Mouse (Mus musculus) hindbrain, embryonic 16.5 days (tissue): ENCODE data around the gene Gtf2ird2. TPM values are rescaled to one million over a fixed set of nuclear protein-coding genes. Genes with fewer than 3 reads are reported as not detected.

ENCODE experiments used
- ATAC-seq: fragments of 200-750 bp; cut with Nextera tagmentation; 2 replicates; pipeline ENCODE4 v1.8.0; 2017; ENCODE audit warnings: moderate TSS enrichment, moderate library complexity
- H3K27ac ChIP-seq: fragments of 300-500 bp; sonication (generic); 2 replicates; pipeline ENCODE4 v1.5.1; 2014; ENCODE audit warnings: low read depth, mild to moderate bottlenecking, control low read depth, low read length, moderate library complexity
- H3K27me3 ChIP-seq: fragments of 300-500 bp; sonication (generic); replicated peaks from 2 replicates; pipeline ENCODE4 v1.6.1; 2014; ENCODE audit warnings: low read length; ENCODE audit not compliant: control insufficient read depth, insufficient read depth
- H3K36me3 ChIP-seq: fragments of 300-500 bp; sonication (generic); 2 replicates; pipeline ENCODE4 v1.6.1; 2014; ENCODE audit warnings: mild to moderate bottlenecking, low read length, moderate library complexity, mixed read lengths; ENCODE audit not compliant: control insufficient read depth, insufficient read depth
- H3K4me1 ChIP-seq: fragments of 300-500 bp; sonication (generic); 2 replicates; pipeline ENCODE4 v1.6.1; 2014; ENCODE audit warnings: low read depth, low read length; ENCODE audit not compliant: control insufficient read depth, insufficient read depth
- H3K4me2 ChIP-seq: fragments of 300-500 bp; sonication (generic); 2 replicates; pipeline ENCODE4 v1.6.1; 2014; ENCODE audit warnings: mild to moderate bottlenecking, low read length, control low read depth, moderate library complexity
- H3K4me3 ChIP-seq: fragments of 300-500 bp; sonication (generic); 2 replicates; pipeline ENCODE4 v1.5.1; 2014; ENCODE audit warnings: mild to moderate bottlenecking, low read length, control low read depth, moderate library complexity
- H3K9ac ChIP-seq: fragments of 300-500 bp; sonication (generic); 2 replicates; pipeline ENCODE4 v1.6.1; 2014; ENCODE audit warnings: low read depth, mild to moderate bottlenecking, control low read depth, low read length, moderate library complexity
- H3K9me3 ChIP-seq: fragments of 300-500 bp; sonication (generic); 2 replicates; pipeline ENCODE4 v1.6.1; 2014; ENCODE audit warnings: mild to moderate bottlenecking, low read length, moderate library complexity; ENCODE audit not compliant: control insufficient read depth
- WGBS: fragments of 180-500 bp; shearing (Covaris S2); extraction: QIAGEN DNeasy Blood & Tissue Kit; methylation state at CpG from one replicate; pipeline ENCODE4 v1.1.7; 2014; 5-methylcytosine and 5-hydroxymethylcytosine counted together
- polyA plus RNA-seq: library from polyadenylated mRNA; unstranded; fragments of >200 nt; fragmentation: Nextera tagmentation; extraction: Ambion mirVana; gene quantifications from 2 replicates; pipeline ENCODE4 v1.2.1, GENCODE M21; 2015

The Gtf2ird2 gene
- polyA plus RNA-seq, 1 experiment from 2014 or later = 12.5 TPM

DNA sequence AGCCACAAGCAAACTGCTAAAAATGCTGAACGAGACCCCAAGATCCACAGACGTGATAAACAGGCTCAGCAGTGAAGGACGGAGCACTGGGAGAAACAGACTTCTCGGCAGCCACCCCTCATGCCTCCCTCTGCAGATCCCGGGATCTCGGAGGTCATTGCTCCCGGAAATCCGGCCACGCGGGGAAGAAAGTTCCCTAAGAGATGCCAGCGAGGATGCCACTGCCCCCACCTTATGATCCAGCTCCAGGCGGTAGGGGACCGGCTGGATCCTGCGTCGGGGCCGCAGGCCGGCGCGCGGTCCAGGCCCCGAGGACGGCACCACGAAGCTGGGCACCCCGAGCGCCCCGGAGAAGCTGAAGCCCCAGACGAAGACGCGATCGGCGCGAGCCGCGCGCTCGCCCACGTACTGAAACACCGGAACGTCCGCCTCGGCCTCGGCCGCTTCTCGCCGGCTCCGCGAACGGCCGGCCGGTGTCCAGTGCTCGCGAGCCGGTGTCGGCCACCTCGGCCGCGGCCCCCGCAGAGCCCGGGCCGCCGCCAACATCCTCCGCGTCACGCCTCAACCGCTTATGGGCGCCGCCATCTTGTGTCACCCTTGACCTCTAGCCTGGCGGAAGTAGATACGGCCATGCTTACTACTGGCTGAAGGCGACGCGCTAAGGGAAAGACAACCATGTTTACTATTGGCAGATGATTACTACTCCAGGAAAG lies 7.5 kb upstream of the Gtf2ird2 start, which contains the start of gene Rcc1l:
Gene Rcc1l (minus strand): TSS at position 606 of the 713 bp plus-strand sequence.
- H3K4me2 ChIP-seq = peak within 1 kb of the TSS; percentile 70
- H3K9me3 ChIP-seq = no peaks in the 10 kb centered on the region
- no peaks in the 10 kb centered on the region for H3K27me3 ChIP-seq
- WGBS = under 1% methylated on average over 59 of the region's 72 CpGs
- peak within 1 kb of the TSS; percentile 83 for H3K27ac ChIP-seq
- H3K36me3 ChIP-seq = 0 out of 2 replicates have a peak, but pooled peaks cover 2% of the 10 kb centered on the region
- H3K9ac ChIP-seq = peak within 1 kb of the TSS; percentile 75
- peak within 1 kb of the TSS; percentile 98 for H3K4me3 ChIP-seq
- ATAC-seq = peak; percentile 88
- peaks cover 6% of the 10 kb centered on the region for H3K4me1 ChIP-seq

DNA sequence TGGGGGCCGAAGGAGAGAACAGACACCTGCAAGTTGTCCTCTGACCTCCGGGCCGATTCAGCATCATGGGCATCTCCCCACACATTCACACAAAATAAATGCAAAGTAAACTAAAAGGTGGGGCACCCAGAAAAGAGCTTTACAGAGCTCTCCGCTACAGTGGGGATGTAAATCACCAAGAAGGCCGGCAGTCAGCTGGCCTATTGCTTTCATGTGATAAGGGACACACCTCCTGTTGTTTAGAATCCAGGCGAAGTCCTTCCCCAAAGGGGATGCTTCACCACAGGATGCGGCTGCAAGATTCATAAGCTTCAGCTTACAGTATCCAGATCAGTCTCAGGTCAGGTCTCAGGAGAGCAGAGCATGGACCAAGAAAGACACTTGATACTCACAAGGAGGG lies 5.3 kb upstream of the Gtf2ird2 start:
- H3K4me2 ChIP-seq = no peak overlapping the region
- H3K9ac ChIP-seq = 0 out of 2 replicates have a peak overlapping the region, but pooled peaks have one; percentile 0
- no peak for ATAC-seq
- H3K36me3 ChIP-seq = no peaks in the 10 kb centered on the region
- no peak overlapping the region for H3K4me3 ChIP-seq
- 78% methylated on average over 7 of the region's 7 CpGs for WGBS
- H3K9me3 ChIP-seq = no peaks in the 10 kb centered on the region
- peaks cover 21% of the 10 kb centered on the region for H3K4me1 ChIP-seq
- no peak overlapping the region for H3K27ac ChIP-seq
- no peaks in the 10 kb centered on the region for H3K27me3 ChIP-seq

DNA sequence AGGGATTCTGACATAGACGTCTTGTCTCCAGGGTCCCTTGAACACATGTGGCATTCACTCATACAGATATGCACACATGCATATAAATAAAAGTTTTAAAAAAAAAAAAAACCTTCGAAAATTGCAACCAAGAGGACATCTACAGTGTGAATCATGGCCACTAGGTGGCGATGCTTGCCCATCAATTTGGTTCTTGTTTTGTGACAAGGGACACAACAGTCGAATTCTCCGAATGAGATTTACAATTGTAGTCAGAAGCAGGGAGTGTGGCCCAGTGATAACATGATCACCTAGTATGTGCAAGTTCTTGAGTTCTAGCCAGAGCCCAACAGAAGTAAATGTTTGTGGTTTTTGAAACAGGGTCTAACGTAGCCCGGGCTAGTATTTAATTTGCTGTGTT lies 3.9 kb upstream of the Gtf2ird2 start:
- no peak for ATAC-seq
- Histone ChIP-seq H3K36me3 (no peaks in the 10 kb centered on the region), H3K4me3 (no peak overlapping the region), H3K4me2 (no peak overlapping the region), H3K27ac (no peak overlapping the region), H3K9me3 (no peaks in the 10 kb centered on the region), H3K4me1 (peaks cover 22% of the 10 kb centered on the region), H3K27me3 (no peaks in the 10 kb centered on the region), H3K9ac (no peak overlapping the region)
- WGBS = 23% methylated on average over 7 of the region's 7 CpGs

DNA sequence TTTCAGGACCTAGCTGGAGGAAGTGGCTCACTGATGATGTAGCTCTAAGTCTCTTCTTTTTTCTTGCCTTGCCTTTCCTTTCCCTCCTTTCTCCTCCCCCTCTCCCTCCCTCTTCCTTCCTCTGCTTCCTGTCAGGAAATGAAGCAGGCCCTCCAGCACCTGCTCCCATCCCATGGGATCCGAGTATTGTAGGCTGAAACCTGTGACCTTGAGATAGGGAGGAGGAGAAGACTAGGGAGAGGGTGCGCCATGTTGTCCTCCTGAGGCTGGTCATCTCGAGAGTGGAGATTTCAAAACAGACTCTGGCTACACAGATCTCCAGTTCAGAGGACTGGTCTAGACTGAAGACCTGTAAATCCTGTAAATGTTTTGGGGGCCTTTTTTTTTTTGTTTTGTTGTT lies 1.6 kb upstream of the Gtf2ird2 start:
- H3K4me2 ChIP-seq = no peak overlapping the region

DNA sequence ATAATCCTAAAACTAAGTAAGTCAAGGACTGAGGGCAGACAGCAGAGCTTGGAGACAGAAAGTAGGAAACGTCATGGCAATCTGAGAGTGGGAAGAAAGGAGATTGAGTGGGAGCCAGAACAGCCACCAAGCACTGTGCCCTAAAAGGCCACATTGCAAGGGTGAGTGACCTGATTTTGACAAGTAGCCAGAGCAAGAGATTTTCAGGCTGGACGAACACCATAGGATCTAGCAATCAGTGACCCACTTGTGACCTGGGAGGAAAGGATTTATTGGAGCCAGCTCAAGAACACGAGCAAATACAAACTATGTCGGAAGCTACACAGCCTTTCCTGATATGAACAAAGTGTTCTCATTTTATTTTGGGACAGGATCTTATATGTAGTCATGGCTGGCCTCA lies 1.1 kb upstream of the Gtf2ird2 start:
- no peak for ATAC-seq
- H3K27me3 ChIP-seq = no peaks in the 10 kb centered on the region
- no peaks in the 10 kb centered on the region for H3K36me3 ChIP-seq
- H3K4me2 ChIP-seq = peak overlapping the region; percentile 94
- no peak overlapping the region for H3K27ac ChIP-seq
- H3K9ac ChIP-seq = no peak overlapping the region
- H3K9me3 ChIP-seq = no peaks in the 10 kb centered on the region
- H3K4me3 ChIP-seq = no peak overlapping the region
- 54% methylated on average over 4 of the region's 4 CpGs for WGBS
- H3K4me1 ChIP-seq = peaks cover 16% of the 10 kb centered on the region

More for the DNA sequence above, 1.6 kb upstream of the Gtf2ird2 start:
- Histone ChIP-seq H3K27me3 (no peaks in the 10 kb centered on the region), H3K9me3 (no peaks in the 10 kb centered on the region), H3K9ac (no peak overlapping the region), H3K27ac (no peak overlapping the region), H3K4me3 (no peak overlapping the region), H3K36me3 (no peaks in the 10 kb centered on the region), H3K4me1 (peaks cover 16% of the 10 kb centered on the region)
- no peak for ATAC-seq
- 56% methylated on average over 3 of the region's 3 CpGs for WGBS

DNA sequence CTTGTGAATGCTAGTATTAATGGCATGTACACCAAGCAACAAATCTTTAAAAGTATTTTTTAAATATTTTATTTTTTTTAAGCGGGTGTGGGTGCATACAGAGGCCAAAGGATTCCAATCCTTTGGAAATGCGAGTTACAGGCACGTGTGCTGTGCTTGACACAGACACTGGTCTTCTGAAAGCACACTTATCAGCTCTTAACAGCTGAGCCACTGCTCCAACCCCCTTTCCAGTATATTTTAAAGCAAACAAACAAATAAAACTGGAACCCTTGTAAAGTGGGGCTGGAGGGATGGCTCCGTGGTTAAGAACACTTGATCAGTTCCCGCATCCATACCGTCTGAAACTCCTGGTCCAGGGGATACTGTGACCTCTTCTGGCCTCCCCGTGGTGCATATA lies 657 bp upstream of the Gtf2ird2 start:
- 53% methylated on average over 7 of the region's 7 CpGs for WGBS
- Histone ChIP-seq H3K9ac (peak overlapping the region; percentile 89), H3K4me2 (peak overlapping the region; percentile 94), H3K9me3 (no peaks in the 10 kb centered on the region), H3K36me3 (no peaks in the 10 kb centered on the region), H3K27me3 (no peaks in the 10 kb centered on the region), H3K4me1 (peaks cover 16% of the 10 kb centered on the region), H3K4me3 (peak overlapping the region; percentile 82), H3K27ac (peak overlapping the region; percentile 98)
- ATAC-seq = no peak

DNA sequence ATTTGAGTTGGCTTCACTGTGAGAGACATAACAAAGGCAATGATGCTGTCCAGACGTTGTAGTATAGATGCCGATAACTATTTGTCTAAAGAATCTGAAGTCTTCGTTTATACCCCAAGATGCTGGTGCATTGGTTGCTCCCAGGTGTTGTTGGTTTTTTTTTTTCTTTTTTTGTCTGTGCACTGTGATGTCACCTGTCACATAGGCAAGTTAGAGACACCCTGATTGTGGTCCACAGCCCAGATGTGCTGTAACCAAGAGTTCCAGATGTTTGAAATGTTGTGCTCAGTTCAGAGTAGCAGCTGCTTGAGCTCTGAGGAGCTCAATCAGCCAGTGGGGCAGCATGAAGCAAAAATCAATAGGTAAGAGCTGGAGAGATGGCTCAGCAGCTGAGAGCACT lies 2.2 kb downstream of the Gtf2ird2 start:
- ATAC-seq = no peak
- peaks cover 16% of the 10 kb centered on the region for H3K4me1 ChIP-seq
- H3K36me3 ChIP-seq = no peaks in the 10 kb centered on the region
- WGBS = 91% methylated on average over 3 of the region's 3 CpGs
- no peak overlapping the region for H3K4me2 ChIP-seq
- H3K27me3 ChIP-seq = no peaks in the 10 kb centered on the region
- no peak overlapping the region for H3K27ac ChIP-seq
- no peak overlapping the region for H3K4me3 ChIP-seq
- H3K9me3 ChIP-seq = no peaks in the 10 kb centered on the region
- H3K9ac ChIP-seq = no peak overlapping the region

DNA sequence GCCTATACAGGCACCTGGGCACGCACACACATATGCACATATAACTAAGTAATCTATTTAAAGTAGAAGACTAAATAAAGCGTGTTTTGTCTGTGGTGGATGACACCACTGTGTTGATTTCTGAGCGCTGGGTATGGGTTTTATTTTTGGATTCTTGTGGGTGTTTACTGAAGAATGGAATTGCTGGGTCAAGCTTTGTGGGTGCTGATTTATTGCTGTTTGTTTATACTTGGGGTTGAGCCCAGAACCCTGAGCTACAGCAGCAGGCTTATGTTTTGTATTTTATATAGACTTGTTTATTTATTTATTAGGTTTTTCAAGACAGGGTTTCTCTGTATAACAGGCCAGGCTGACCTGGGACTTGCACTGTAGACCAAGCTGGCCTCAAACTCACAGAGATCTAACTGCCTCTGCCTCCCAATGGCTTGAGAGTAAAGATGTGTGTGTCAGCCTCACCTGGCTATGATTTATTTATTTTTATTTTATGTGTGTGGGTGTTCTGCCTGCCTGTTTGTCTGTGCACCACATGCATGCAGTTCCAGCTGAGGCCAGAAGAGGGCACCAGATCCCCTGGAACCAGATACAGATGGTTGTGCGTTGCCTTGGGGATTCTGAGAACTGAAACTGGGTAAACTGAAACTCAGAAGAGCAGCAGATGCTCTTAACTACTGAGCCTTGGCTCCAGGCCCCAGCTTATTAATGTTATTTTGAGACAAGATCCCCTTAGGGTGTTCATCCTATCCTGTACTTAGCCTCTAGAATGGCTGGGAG lies 3.3 kb downstream of the Gtf2ird2 start:
- 77% methylated on average over 4 of the region's 4 CpGs for WGBS

DNA sequence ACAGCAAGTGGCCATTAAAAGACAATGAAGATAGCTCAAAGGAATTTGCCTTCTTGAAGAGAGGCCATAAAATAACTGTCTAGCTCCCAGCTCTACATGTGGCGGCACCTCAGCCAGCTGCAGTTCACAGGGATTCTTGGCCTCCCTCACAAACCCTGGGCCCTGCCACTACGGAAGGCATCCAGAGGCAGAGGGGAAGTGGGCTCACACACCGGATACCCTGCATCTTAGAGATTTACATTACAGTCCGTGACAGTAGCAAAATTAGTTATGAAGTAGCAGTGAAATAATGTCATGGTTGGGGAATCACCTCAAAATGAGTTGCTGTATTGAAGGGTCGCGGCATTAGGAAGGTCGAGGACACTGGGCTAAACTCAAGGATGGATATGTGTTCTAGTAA lies 4.8 kb downstream of the Gtf2ird2 start:
- WGBS = 89% methylated on average over 7 of the region's 7 CpGs
- no peaks in the 10 kb centered on the region for H3K27me3 ChIP-seq
- H3K36me3 ChIP-seq = no peaks in the 10 kb centered on the region
- no peak overlapping the region for H3K9ac ChIP-seq
- H3K9me3 ChIP-seq = no peaks in the 10 kb centered on the region
- H3K4me1 ChIP-seq = peaks cover under 1% of the 10 kb centered on the region
- no peak overlapping the region for H3K4me3 ChIP-seq
- no peak overlapping the region for H3K27ac ChIP-seq
- ATAC-seq = no peak
- H3K4me2 ChIP-seq = no peak overlapping the region

More for the DNA sequence above, 3.3 kb downstream of the Gtf2ird2 start:
- H3K4me1 ChIP-seq = peaks cover 14% of the 10 kb centered on the region
- no peaks in the 10 kb centered on the region for H3K9me3 ChIP-seq
- H3K4me3 ChIP-seq = no peak overlapping the region
- no peaks in the 10 kb centered on the region for H3K27me3 ChIP-seq
- no peak for ATAC-seq
- no peaks in the 10 kb centered on the region for H3K36me3 ChIP-seq
- no peak overlapping the region for H3K9ac ChIP-seq
- no peak overlapping the region for H3K4me2 ChIP-seq
- H3K27ac ChIP-seq = no peak overlapping the region
